Mouse (Mus musculus): ENCODE data around the gene Slc7a11. TPM values are rescaled to one million over a fixed set of nuclear protein-coding genes. Genes with fewer than 3 reads are reported as not detected.

Gene Slc7a11
- polyA plus RNA-seq, 1 experiment from 2014 or later: 0.13 TPM

DNA sequence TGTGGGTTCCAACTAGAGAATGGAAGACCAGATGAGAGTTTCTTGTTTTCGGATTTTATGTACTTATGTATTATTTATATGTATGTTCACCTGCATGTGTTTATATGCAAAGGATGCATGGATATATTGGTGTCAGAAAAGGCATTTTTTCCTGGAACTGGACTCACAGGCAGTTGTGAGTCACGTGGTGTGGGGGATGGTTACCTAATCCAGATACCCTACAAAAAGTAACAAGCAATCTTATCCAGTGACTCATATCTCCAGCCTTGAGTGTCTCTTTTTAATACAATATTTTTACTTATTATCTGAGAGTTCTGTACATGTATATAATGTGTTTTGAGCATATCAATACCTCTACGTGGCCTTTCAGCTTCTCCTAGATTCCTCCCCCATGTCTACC, 469.4 kb downstream of the Slc7a11 start:
- no peaks in the 10 kb centered on the region for H3K4me1 ChIP-seq (ENCODE audit: insufficient read depth, low read depth, low read length)
- H3K36me3 ChIP-seq (ENCODE audit: insufficient read depth, low read length): no peaks in the 10 kb centered on the region
- H3K4me3 ChIP-seq (ENCODE audit: low read depth, low read length): no peak overlapping the region
- TF ChIP-seq CTCF (IDR thresholded peaks at IDR 0.05) (no peak), EP300 (IDR thresholded peaks at IDR 0.05) (no peak)
- ATAC-seq (no peak), DNase-seq (ENCODE audit: low spot score) (no peak)
- no peak overlapping the region for H3K27ac ChIP-seq (ENCODE audit: low read length)
- H3K4me2 ChIP-seq (replicated peaks; ENCODE audit: low read depth, low read length): no peak overlapping the region
- no peaks in the 10 kb centered on the region for H3K27me3 ChIP-seq (replicated peaks; ENCODE audit: insufficient read depth, low read length)
- WGBS: 80% methylated on average over 3 of the region's 3 CpGs
- H3K9me3 ChIP-seq (ENCODE audit: low read length): no peaks in the 10 kb centered on the region
- no peak overlapping the region for H3K9ac ChIP-seq (replicated peaks; ENCODE audit: low read depth)

DNA sequence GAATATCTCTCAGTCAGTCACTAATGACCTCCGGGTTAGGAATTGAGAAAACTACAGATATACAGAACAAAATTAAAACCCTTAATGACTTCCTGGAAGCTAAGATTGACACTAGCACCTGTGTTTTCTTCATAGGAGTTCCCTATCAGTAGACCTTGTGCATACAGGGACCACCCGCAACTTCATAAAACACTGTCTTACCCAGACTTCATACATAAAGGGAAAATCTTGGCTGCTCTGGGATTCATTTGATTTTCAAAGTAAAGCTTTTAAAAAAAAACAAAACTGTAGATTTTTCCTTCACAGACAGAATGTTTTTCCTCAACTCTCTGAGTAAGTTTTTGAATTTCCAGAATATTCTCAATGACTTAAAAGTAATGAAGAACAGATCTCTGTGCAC, 477.8 kb downstream of the Slc7a11 start:
- 85% methylated on average over 2 of the region's 2 CpGs for WGBS
- Histone ChIP-seq H3K27me3 (replicated peaks; ENCODE audit: insufficient read depth, low read length) (no peaks in the 10 kb centered on the region), H3K36me3 (ENCODE audit: insufficient read depth, low read length) (no peaks in the 10 kb centered on the region), H3K4me2 (replicated peaks; ENCODE audit: low read depth, low read length) (no peak overlapping the region), H3K4me1 (ENCODE audit: insufficient read depth, low read depth, low read length) (no peaks in the 10 kb centered on the region), H3K9ac (replicated peaks; ENCODE audit: low read depth) (no peak overlapping the region), H3K4me3 (ENCODE audit: low read depth, low read length) (no peak overlapping the region), H3K9me3 (ENCODE audit: low read length) (no peaks in the 10 kb centered on the region), H3K27ac (ENCODE audit: low read length) (no peak overlapping the region)
- no peak for DNase-seq (ENCODE audit: low spot score)
- no peak for TF ChIP-seq EP300 (IDR thresholded peaks at IDR 0.05)
- ATAC-seq: no peak

DNA sequence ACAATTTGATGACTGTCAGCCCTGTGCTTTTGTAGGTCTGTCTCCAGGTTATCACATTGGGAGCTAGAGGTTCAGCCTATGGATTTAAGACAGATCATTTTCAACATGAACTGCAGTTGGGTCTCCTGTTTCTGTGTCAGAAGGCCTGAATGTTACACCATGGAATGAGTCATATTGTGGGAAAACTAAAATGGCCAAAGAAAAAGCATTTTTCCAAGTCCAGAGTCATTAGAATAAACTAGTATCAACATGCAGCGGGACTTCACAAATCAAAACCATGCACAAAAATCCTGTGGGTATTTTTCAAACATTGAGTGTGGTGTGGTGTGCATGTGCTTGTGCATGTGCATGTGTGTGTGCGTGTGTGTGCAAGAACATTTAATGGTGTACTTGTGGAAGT, 482.8 kb downstream of the Slc7a11 start:
- H3K27me3 ChIP-seq (replicated peaks; ENCODE audit: insufficient read depth, low read length): no peaks in the 10 kb centered on the region
- H3K36me3 ChIP-seq (ENCODE audit: insufficient read depth, low read length): no peaks in the 10 kb centered on the region
- DNase-seq (ENCODE audit: low spot score) (no peak), ATAC-seq (no peak)
- no peak for TF ChIP-seq CTCF (IDR thresholded peaks at IDR 0.05)
- H3K4me2 ChIP-seq (replicated peaks; ENCODE audit: low read depth, low read length): no peak overlapping the region
- no peaks in the 10 kb centered on the region for H3K9me3 ChIP-seq (ENCODE audit: low read length)
- WGBS: 91% methylated on average over 2 of the region's 2 CpGs
- H3K27ac ChIP-seq (ENCODE audit: low read length): no peak overlapping the region
- no peak overlapping the region for H3K9ac ChIP-seq (replicated peaks; ENCODE audit: low read depth)
- H3K4me1 ChIP-seq (ENCODE audit: insufficient read depth, low read depth, low read length): no peaks in the 10 kb centered on the region
- no peak overlapping the region for H3K4me3 ChIP-seq (ENCODE audit: low read depth, low read length)

DNA sequence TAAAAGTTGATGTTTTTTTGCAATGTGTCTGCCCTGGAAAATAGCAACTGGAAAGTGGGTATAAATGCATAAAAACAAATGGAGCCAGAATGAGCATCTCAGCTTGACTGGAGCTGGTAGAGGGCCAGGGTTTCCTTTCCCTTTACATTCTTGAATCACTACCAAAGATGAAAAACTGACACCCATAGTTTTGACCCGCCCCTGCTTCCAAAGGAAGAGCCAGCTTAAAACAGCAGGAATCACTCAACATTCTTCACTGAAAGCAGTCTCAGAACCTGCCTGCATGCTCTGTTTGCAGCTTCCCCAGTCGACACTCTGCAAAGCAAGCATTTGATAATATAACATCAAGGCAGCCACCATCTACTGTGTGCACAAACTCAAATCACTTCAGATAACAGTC, 496.6 kb downstream of the Slc7a11 start:
- Histone ChIP-seq H3K4me2 (replicated peaks; ENCODE audit: low read depth, low read length) (no peak overlapping the region), H3K27me3 (replicated peaks; ENCODE audit: insufficient read depth, low read length) (no peaks in the 10 kb centered on the region), H3K9me3 (ENCODE audit: low read length) (no peaks in the 10 kb centered on the region), H3K36me3 (ENCODE audit: insufficient read depth, low read length) (no peaks in the 10 kb centered on the region), H3K27ac (ENCODE audit: low read length) (no peak overlapping the region), H3K4me1 (ENCODE audit: insufficient read depth, low read depth, low read length) (no peaks in the 10 kb centered on the region), H3K4me3 (ENCODE audit: low read depth, low read length) (no peak overlapping the region), H3K9ac (replicated peaks; ENCODE audit: low read depth) (no peak overlapping the region)
- ATAC-seq (peak; percentile 70), DNase-seq (ENCODE audit: low spot score) (peak; percentile 82)
- TF ChIP-seq CTCF (IDR thresholded peaks at IDR 0.05) (no peak), EP300 (IDR thresholded peaks at IDR 0.05) (peak; percentile 26; the same call in 1 of the 2 replicates)
- WGBS: 22% methylated on average over 2 of the region's 2 CpGs

DNA sequence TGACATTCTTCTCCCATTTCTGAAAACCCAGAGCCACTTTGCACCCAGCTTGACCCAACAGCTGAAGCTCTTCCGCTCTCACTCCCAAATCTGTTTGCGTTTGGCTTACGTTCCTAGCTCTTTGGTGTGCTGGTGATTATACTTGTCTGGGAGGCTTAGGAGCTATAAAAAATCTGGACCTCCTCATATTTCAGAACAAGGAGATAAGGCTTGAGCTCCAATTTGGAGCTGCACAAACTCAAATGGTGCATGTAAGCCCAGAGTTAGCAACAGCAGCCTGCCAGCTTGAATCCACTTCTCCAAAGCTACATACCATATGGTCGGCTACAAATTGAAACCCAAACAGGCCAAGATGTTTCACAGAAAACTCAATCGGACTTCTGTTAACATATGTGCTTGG, 498.6 kb downstream of the Slc7a11 start:
- TF ChIP-seq CTCF (IDR thresholded peaks at IDR 0.05): no peak
- TF ChIP-seq EP300 (IDR thresholded peaks at IDR 0.05): peak; percentile 82
- WGBS: 33% methylated on average over 5 of the region's 5 CpGs
- no peak overlapping the region for H3K4me2 ChIP-seq (replicated peaks; ENCODE audit: low read depth, low read length)
- no peaks in the 10 kb centered on the region for H3K4me1 ChIP-seq (ENCODE audit: insufficient read depth, low read depth, low read length)
- no peak overlapping the region for H3K4me3 ChIP-seq (ENCODE audit: low read depth, low read length)
- no peaks in the 10 kb centered on the region for H3K9me3 ChIP-seq (ENCODE audit: low read length)
- H3K27ac ChIP-seq (ENCODE audit: low read length): no peak overlapping the region
- peak; percentile 82 for DNase-seq (ENCODE audit: low spot score)
- H3K27me3 ChIP-seq (replicated peaks; ENCODE audit: insufficient read depth, low read length): no peaks in the 10 kb centered on the region
- no peak overlapping the region for H3K9ac ChIP-seq (replicated peaks; ENCODE audit: low read depth)
- H3K36me3 ChIP-seq (ENCODE audit: insufficient read depth, low read length): no peaks in the 10 kb centered on the region
- ATAC-seq: peak; percentile 83

DNA sequence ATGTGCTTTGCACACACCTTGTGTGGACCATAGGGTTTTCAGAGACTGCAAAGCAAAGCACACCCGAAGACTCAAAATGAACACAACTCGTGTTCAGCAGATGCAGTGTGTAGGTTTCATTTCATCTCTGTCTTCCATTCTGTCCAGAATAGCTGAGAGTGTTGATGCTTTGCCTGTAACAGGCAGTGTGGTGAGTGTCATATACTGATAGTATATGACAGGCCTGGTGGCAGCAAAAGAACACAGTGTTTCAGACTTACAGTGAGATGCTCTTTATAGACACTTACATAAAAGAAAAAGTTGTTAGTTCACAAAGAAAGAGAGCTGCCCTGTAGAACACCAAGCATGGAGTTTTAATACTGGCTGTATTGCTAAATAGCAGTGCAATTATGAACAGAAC, 505.8 kb downstream of the Slc7a11 start:
- no peaks in the 10 kb centered on the region for H3K27me3 ChIP-seq (replicated peaks; ENCODE audit: insufficient read depth, low read length)
- H3K4me3 ChIP-seq (ENCODE audit: low read depth, low read length): no peak overlapping the region
- no peak overlapping the region for H3K9ac ChIP-seq (replicated peaks; ENCODE audit: low read depth)
- WGBS: 57% methylated on average over 2 of the region's 2 CpGs
- H3K4me2 ChIP-seq (replicated peaks; ENCODE audit: low read depth, low read length): no peak overlapping the region
- DNase-seq (ENCODE audit: low spot score): no peak
- H3K36me3 ChIP-seq (ENCODE audit: insufficient read depth, low read length): no peaks in the 10 kb centered on the region
- TF ChIP-seq CTCF (IDR thresholded peaks at IDR 0.05): no peak
- no peak for TF ChIP-seq EP300 (IDR thresholded peaks at IDR 0.05)
- ATAC-seq: no peak
- H3K9me3 ChIP-seq (ENCODE audit: low read length): no peaks in the 10 kb centered on the region
- H3K4me1 ChIP-seq (ENCODE audit: insufficient read depth, low read depth, low read length): no peaks in the 10 kb centered on the region
- H3K27ac ChIP-seq (ENCODE audit: low read length): no peak overlapping the region

DNA sequence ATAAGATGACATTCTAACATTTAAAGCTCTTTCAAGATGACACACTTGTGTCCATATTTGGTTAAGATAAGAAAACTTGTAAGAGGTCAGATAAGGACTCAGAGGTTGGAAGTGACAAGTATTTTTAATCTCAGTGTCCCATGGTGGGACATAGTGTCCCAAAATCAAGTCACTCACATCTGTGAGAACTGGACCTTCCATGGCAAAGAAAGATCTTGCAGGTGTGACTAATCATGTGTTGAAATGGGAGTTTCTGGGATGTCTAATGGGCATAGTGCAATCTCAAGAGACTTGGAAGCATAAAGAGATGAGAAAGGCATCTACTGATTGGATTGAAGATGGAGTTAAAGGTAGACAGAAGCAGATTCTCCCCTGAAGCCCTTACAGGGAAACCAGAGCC, 513.9 kb downstream of the Slc7a11 start:
- no peaks in the 10 kb centered on the region for H3K27me3 ChIP-seq (replicated peaks; ENCODE audit: insufficient read depth, low read length)
- no peak overlapping the region for H3K4me2 ChIP-seq (replicated peaks; ENCODE audit: low read depth, low read length)
- DNase-seq (ENCODE audit: low spot score): no peak
- no peaks in the 10 kb centered on the region for H3K36me3 ChIP-seq (ENCODE audit: insufficient read depth, low read length)
- no peaks in the 10 kb centered on the region for H3K4me1 ChIP-seq (ENCODE audit: insufficient read depth, low read depth, low read length)
- no peak for ATAC-seq
- no peaks in the 10 kb centered on the region for H3K9me3 ChIP-seq (ENCODE audit: low read length)
- H3K4me3 ChIP-seq (ENCODE audit: low read depth, low read length): no peak overlapping the region
- TF ChIP-seq EP300 (IDR thresholded peaks at IDR 0.05) (no peak), CTCF (IDR thresholded peaks at IDR 0.05) (no peak)
- H3K27ac ChIP-seq (ENCODE audit: low read length): no peak overlapping the region
- H3K9ac ChIP-seq (replicated peaks; ENCODE audit: low read depth): no peak overlapping the region
